Mouse (Mus musculus) heart, postnatal 0 days (tissue): ENCODE results near the gene Flt3l. TPM values are rescaled to one million over a fixed set of nuclear protein-coding genes. Genes with fewer than 3 reads are reported as not detected.

Experiments
- ATAC-seq: fragments of 200-750 bp; cut with Nextera tagmentation; 2 replicates; pipeline ENCODE4 v1.8.0; 2017; ENCODE audit warnings: low read depth, moderate number of reproducible peaks, moderate library complexity; ENCODE audit not compliant: insufficient read depth
- DNase-seq: peaks from one replicate; pipeline ENCODE4 v3.0.0-alpha.2; 2016; ENCODE audit warnings: low spot score
- H3K27ac ChIP-seq: fragments of 300-500 bp; sonication (generic); 2 replicates; pipeline ENCODE4 v1.5.1; 2014; ENCODE audit warnings: low read depth, mild to moderate bottlenecking
- H3K27me3 ChIP-seq: fragments of 300-500 bp; sonication (generic); 2 replicates; pipeline ENCODE4 v1.6.1; 2014; ENCODE audit warnings: low read length, mixed read lengths; ENCODE audit not compliant: control insufficient read depth, insufficient read depth
- H3K36me3 ChIP-seq: fragments of 300-500 bp; sonication (generic); replicated peaks from 2 replicates; pipeline ENCODE4 v1.6.1; 2014; ENCODE audit warnings: low read length, mixed read lengths; ENCODE audit not compliant: control insufficient read depth, insufficient read depth
- H3K4me1 ChIP-seq: fragments of 300-500 bp; sonication (generic); 2 replicates; pipeline ENCODE4 v1.6.1; 2014; ENCODE audit warnings: antibody characterized with exemption; ENCODE audit not compliant: control insufficient read depth, insufficient read depth
- H3K4me2 ChIP-seq: fragments of 300-500 bp; sonication (generic); 2 replicates; pipeline ENCODE4 v1.6.1; 2014; ENCODE audit warnings: low read depth, mild to moderate bottlenecking, low read length, moderate library complexity
- H3K4me3 ChIP-seq: fragments of 300-500 bp; sonication (generic); 2 replicates; pipeline ENCODE4 v1.5.1; 2014; ENCODE audit warnings: low read depth, low read length
- H3K9ac ChIP-seq: fragments of 300-500 bp; sonication (generic); replicated peaks from 2 replicates; pipeline ENCODE4 v1.6.1; 2014; ENCODE audit warnings: low read depth, low read length, mixed read lengths
- H3K9me3 ChIP-seq: fragments of 300-500 bp; sonication (generic); replicated peaks from 2 replicates; pipeline ENCODE4 v1.6.1; 2016; ENCODE audit warnings: low read length; ENCODE audit not compliant: control insufficient read depth
- CTCF ChIP-seq: IDR thresholded peaks from 2 replicates; pipeline ENCODE4 v1.5.1; 2016; ENCODE audit warnings: antibody characterized with exemption, control low read depth, low read depth
- EP300 ChIP-seq: IDR thresholded peaks from 2 replicates; pipeline ENCODE4 v1.6.1; 2016; ENCODE audit warnings: antibody characterized with exemption, low read depth
- WGBS: fragments of 180-500 bp; shearing (Covaris S2); extraction: QIAGEN DNeasy Blood & Tissue Kit; methylation state at CpG from one replicate; pipeline ENCODE4 v1.1.7; 2014; 5-methylcytosine and 5-hydroxymethylcytosine counted together
- polyA plus RNA-seq: library from polyadenylated mRNA; unstranded; fragments of >200 nt; fragmentation: Nextera tagmentation; extraction: Ambion mirVana; gene quantifications from 2 replicates; pipeline ENCODE4 v1.2.1, GENCODE M21; 2015
- total RNA-seq: library from RNA; depleted of rRNA; stranded (reverse); fragments of >200 nt; gene quantifications from 2 replicates; pipeline ENCODE4 v1.2.3, GENCODE M21; 2014; ENCODE audit warnings: low replicate concordance

Flt3l gene
- total and polyA plus RNA-seq, 2 experiments from 2014 or later: 1.8 to 23.3 TPM

DNA sequence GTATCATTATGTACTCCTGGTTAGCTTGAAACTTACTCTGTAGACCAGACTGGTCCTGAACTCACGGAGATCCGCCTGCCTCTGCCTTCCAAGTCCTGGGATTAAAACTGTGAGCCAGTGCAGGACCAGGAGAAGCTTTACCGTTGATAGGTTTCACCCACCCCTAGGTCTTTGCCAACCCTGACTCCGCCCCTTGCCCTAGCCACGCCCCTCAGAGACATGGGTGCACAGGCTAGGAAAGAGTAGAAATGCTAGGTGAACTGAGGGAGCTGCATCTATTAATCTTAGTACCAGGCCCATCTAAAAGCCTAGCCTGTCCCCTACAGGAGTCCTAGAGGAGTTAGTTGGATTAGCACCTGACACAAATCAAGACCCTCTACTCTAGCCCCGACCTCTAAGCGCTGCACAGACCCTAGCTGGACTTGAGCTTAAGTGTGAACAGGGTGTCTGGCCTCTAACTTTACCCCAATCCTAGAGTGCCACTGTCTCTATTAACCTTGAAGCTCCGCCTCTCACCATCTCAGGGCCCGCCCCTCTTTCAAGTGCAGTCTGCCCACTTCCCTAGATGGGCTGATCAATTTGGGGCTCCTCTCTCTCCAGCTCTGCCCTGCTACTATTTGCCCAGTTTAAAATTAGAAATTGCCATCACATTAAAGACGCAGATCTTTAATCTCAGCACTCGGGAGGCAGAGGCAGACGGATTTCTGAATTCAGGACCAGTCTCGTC lies 45.8 kb downstream of the Flt3l start:
- 77% methylated on average over 13 of the region's 13 CpGs for WGBS
- no peak for TF ChIP-seq CTCF
- TF ChIP-seq EP300: no peak
- H3K27me3 ChIP-seq: no peaks in the 10 kb centered on the region
- H3K4me2 ChIP-seq: peak overlapping the region; percentile 65
- DNase-seq (no peak), ATAC-seq (no peak)
- H3K36me3 ChIP-seq: 0 out of 2 replicates have a peak, but pooled peaks cover 10% of the 10 kb centered on the region
- H3K27ac ChIP-seq: 0 out of 2 replicates have a peak overlapping the region, but pooled peaks have one; percentile 83
- peak overlapping the region; percentile 50; the same call in 1 of the 2 replicates for H3K4me3 ChIP-seq
- no peaks in the 10 kb centered on the region; the same call in 1 of the 2 replicates for H3K4me1 ChIP-seq
- no peaks in the 10 kb centered on the region for H3K9me3 ChIP-seq
- H3K9ac ChIP-seq: peak overlapping the region; percentile 58; the same call in 1 of the 2 replicates

GRCm38 (mm10) chr7:45088597-45088996 lies 47.6 kb downstream of the Flt3l start:
- Histone ChIP-seq H3K9me3 (no peaks in the 10 kb centered on the region), H3K4me3 (no peak overlapping the region), H3K36me3 (0 out of 2 replicates have a peak, but pooled peaks cover 10% of the 10 kb centered on the region), H3K27ac (no peak overlapping the region), H3K4me1 (no peaks in the 10 kb centered on the region; the same call in 1 of the 2 replicates), H3K4me2 (no peak overlapping the region), H3K9ac (no peak overlapping the region), H3K27me3 (no peaks in the 10 kb centered on the region)
- ATAC-seq (no peak), DNase-seq (no peak)
- WGBS: 87% methylated on average over 17 of the region's 17 CpGs
- TF ChIP-seq CTCF (no peak), EP300 (no peak)

- Histone ChIP-seq H3K9me3 (no peaks in the 10 kb centered on the region), H3K27ac (no peak overlapping the region), H3K9ac (no peak overlapping the region), H3K4me1 (no peaks in the 10 kb centered on the region), H3K4me3 (no peak overlapping the region), H3K4me2 (no peak overlapping the region), H3K27me3 (no peaks in the 10 kb centered on the region), H3K36me3 (0 out of 2 replicates have a peak, but pooled peaks cover 10% of the 10 kb centered on the region)
- 83% methylated on average over 4 of the region's 4 CpGs for WGBS
- no peak for TF ChIP-seq CTCF
- no peak for TF ChIP-seq EP300
- DNase-seq: no peak
- ATAC-seq: no peak
Measured at GRCm38 (mm10) chr7:45086084-45086483, 50.1 kb downstream of the Flt3l start.

GRCm38 (mm10) chr7:45083300-45083890 lies 52.8 kb downstream of the Flt3l start:
- TF ChIP-seq EP300 (no peak), CTCF (no peak)
- no peak overlapping the region for H3K27ac ChIP-seq
- H3K4me1 ChIP-seq: no peaks in the 10 kb centered on the region
- H3K9me3 ChIP-seq: no peaks in the 10 kb centered on the region
- no peak overlapping the region; the same call in 1 of the 2 replicates for H3K9ac ChIP-seq
- no peak for ATAC-seq
- no peak overlapping the region for H3K4me3 ChIP-seq
- 0 out of 2 replicates have a peak, but pooled peaks cover 10% of the 10 kb centered on the region for H3K36me3 ChIP-seq
- no peak for DNase-seq
- no peak overlapping the region for H3K4me2 ChIP-seq
- WGBS: 80% methylated on average over 20 of the region's 22 CpGs
- no peaks in the 10 kb centered on the region for H3K27me3 ChIP-seq

GRCm38 (mm10) chr7:45082401-45083299 lies 53.6 kb downstream of the Flt3l start:
- Histone ChIP-seq H3K9ac (no peak overlapping the region; the same call in 1 of the 2 replicates), H3K4me3 (no peak overlapping the region), H3K4me1 (no peaks in the 10 kb centered on the region), H3K27me3 (no peaks in the 10 kb centered on the region), H3K27ac (peak overlapping the region; percentile 73), H3K4me2 (peak overlapping the region; percentile 16; the same call in 1 of the 2 replicates), H3K36me3 (peaks cover 12% of the 10 kb centered on the region; the same call in 1 of the 2 replicates), H3K9me3 (no peaks in the 10 kb centered on the region)
- TF ChIP-seq EP300: peak; percentile 33; the same call in 1 of the 2 replicates
- TF ChIP-seq CTCF: no peak
- 55% methylated on average over 25 of the region's 25 CpGs for WGBS
- peak; percentile 49; the same call in 1 of the 2 replicates for ATAC-seq
- DNase-seq: peak; percentile 45
